In the genomic region with DNA sequence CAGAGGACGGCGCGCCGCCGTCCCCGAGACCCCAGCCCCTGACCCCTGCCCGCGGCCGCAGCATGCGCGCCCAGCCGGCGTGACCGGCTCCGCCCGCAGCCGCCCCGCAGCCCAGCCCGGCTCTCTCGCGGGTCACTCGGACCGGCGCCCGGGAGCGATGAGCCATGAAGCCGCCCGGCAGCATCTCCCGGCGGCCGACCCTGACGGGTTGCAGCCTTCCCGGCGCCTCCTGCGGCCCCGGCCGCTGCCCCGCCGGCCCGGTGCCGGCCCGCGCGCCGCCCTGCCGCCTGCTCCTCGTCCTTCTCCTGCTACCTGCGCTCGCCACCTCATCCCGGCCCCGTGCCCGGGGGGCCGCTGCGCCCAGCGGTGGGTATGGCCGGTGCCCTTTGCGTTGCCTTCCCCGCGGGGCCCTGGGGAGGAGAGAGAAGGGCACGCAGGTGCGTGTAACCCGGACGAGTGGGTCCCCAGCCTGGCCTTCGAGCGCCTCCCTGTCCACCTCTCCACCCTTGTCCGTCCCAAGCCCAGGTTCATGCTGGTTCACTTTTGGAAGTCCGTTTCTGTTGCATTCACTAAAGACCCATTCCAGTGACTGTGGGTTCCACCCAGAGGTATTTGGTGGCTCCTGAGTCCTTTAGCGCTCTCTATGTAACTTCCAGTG, we compare ENCODE assay signal across 7 mouse cellular contexts. TPM values are rescaled to one million over a fixed set of nuclear protein-coding genes. Genes with fewer than 3 reads are reported as not detected.
A peak's percentile ranks its signal among the peaks of the same experiment; 100 is the strongest.
DNase-seq lines count a peak whose midpoint lies in the region; ATAC-seq and TF ChIP-seq lines count a peak whose summit lies in the region.

No protein-coding gene starts in this region.

- peak overlapping the region; percentile 65 for H3K27ac ChIP-seq in forebrain, embryonic 12.5 days
- H3K27ac ChIP-seq in intestine, postnatal 0 days (ENCODE audit: low read depth, low read length) = no peak overlapping the region
- peak overlapping the region; percentile 82 for H3K27ac ChIP-seq in midbrain, embryonic 15.5 days
- H3K27ac ChIP-seq in thymus, adult 2 months (ENCODE audit: control insufficient read depth, insufficient read depth, low read length) = no peak overlapping the region

- no peaks in the 10 kb centered on the region for H3K9me3 ChIP-seq in forebrain, embryonic 12.5 days
- H3K9me3 ChIP-seq in intestine, postnatal 0 days (ENCODE audit: control insufficient read depth) = no peaks in the 10 kb centered on the region
- H3K9me3 ChIP-seq in midbrain, embryonic 15.5 days = no peaks in the 10 kb centered on the region

- ATAC-seq in forebrain, embryonic 12.5 days (ENCODE audit: low FRiP score) = peak; percentile 67
- no peak for ATAC-seq in intestine, postnatal 0 days
- peak; percentile 68 for ATAC-seq in midbrain, embryonic 15.5 days (replicated peaks)

- H3K9ac ChIP-seq in forebrain, embryonic 12.5 days = peak overlapping the region; percentile 84
- H3K9ac ChIP-seq in intestine, postnatal 0 days (ENCODE audit: low read depth, low read length) = peak overlapping the region; percentile 34; the same call in 1 of the 2 replicates
- H3K9ac ChIP-seq in midbrain, embryonic 15.5 days = peak overlapping the region; percentile 79

- no peak for TF ChIP-seq POLR2A in thymus, adult 2 months (IDR thresholded peaks at IDR 0.05; ENCODE audit: control insufficient read depth, extremely low read depth, insufficient read depth, low read length, poor library complexity)

- 1% methylated on average over 59 of the region's 68 CpGs for WGBS in forebrain, embryonic 12.5 days
- 1% methylated on average over 55 of the region's 68 CpGs for WGBS in intestine, postnatal 0 days
- WGBS in midbrain, embryonic 15.5 days = under 1% methylated on average over 52 of the region's 68 CpGs
- 3% methylated on average over 56 of the region's 68 CpGs for WGBS in thymus, adult 2 months

- H3K27me3 ChIP-seq in forebrain, embryonic 12.5 days = no peaks in the 10 kb centered on the region; the same call in 1 of the 2 replicates
- peaks cover 25% of the 10 kb centered on the region for H3K27me3 ChIP-seq in intestine, postnatal 0 days (replicated peaks; ENCODE audit: control insufficient read depth, insufficient read depth, low read length)
- H3K27me3 ChIP-seq in midbrain, embryonic 15.5 days (replicated peaks) = no peaks in the 10 kb centered on the region
- H3K27me3 ChIP-seq in thymus, adult 2 months (ENCODE audit: control insufficient read depth, insufficient read depth, low read length) = no peaks in the 10 kb centered on the region; the same call in 1 of the 2 replicates

- peak overlapping the region; percentile 84 for H3K4me3 ChIP-seq in forebrain, embryonic 12.5 days (replicated peaks)
- H3K4me3 ChIP-seq in intestine, postnatal 0 days (ENCODE audit: low read depth, low read length) = peak overlapping the region; percentile 49
- peak overlapping the region; percentile 94 for H3K4me3 ChIP-seq in midbrain, embryonic 15.5 days
- H3K4me3 ChIP-seq in thymus, adult 2 months (ENCODE audit: control insufficient read depth, insufficient read depth, low read length) = no peak overlapping the region

- peak overlapping the region; percentile 92 for H3K4me2 ChIP-seq in forebrain, embryonic 12.5 days
- peak overlapping the region; percentile 86 for H3K4me2 ChIP-seq in intestine, postnatal 0 days (replicated peaks; ENCODE audit: low read depth)
- H3K4me2 ChIP-seq in midbrain, embryonic 15.5 days = peak overlapping the region; percentile 92

- peak; percentile 18 for DNase-seq in ovary, postnatal 36 days (ENCODE audit: low spot score)
- DNase-seq in ovary, postnatal 14 days (ENCODE audit: low spot score) = no peak
- DNase-seq in cerebellum, adult 11-12 months = peak; percentile 68
- no peak for DNase-seq in thymus, adult 2 months

- no peak for TF ChIP-seq CTCF in intestine, postnatal 0 days (IDR thresholded peaks at IDR 0.05; ENCODE audit: low read depth)
- TF ChIP-seq CTCF in thymus, adult 2 months (IDR thresholded peaks at IDR 0.05; ENCODE audit: borderline replicate concordance, control insufficient read depth, extremely low read depth, insufficient read depth, low read length, poor library complexity) = no peak

- H3K36me3 ChIP-seq in forebrain, embryonic 12.5 days (replicated peaks) = no peaks in the 10 kb centered on the region
- H3K36me3 ChIP-seq in intestine, postnatal 0 days (ENCODE audit: control insufficient read depth, insufficient read depth) = no peaks in the 10 kb centered on the region
- H3K36me3 ChIP-seq in midbrain, embryonic 15.5 days (replicated peaks) = no peaks in the 10 kb centered on the region
- no peaks in the 10 kb centered on the region for H3K36me3 ChIP-seq in thymus, adult 2 months (ENCODE audit: control insufficient read depth, insufficient read depth, low read length)

- peaks cover 7% of the 10 kb centered on the region for H3K4me1 ChIP-seq in forebrain, embryonic 12.5 days
- no peaks in the 10 kb centered on the region for H3K4me1 ChIP-seq in intestine, postnatal 0 days (replicated peaks; ENCODE audit: control insufficient read depth, insufficient read depth, low read length)
- H3K4me1 ChIP-seq in midbrain, embryonic 15.5 days = peaks cover 9% of the 10 kb centered on the region
- H3K4me1 ChIP-seq in thymus, adult 2 months (replicated peaks; ENCODE audit: control insufficient read depth, insufficient read depth, low read length) = no peaks in the 10 kb centered on the region

RNA-seq across cellular contexts. Expression of a gene that starts 0.5 kb away (rescaled TPM):
- polyA plus RNA-seq in forebrain, embryonic 12.5 days (2016; fragmentation: Nextera tagmentation; extraction: Ambion mirVana) = 11.5 and 13.4 TPM in 2 replicates
- 1.2 and 1.3 TPM in 2 replicates for polyA plus RNA-seq in intestine, postnatal 0 days (2015; fragmentation: Nextera tagmentation; extraction: Ambion mirVana)
- polyA plus RNA-seq in midbrain, embryonic 15.5 days (2015; fragmentation: Nextera tagmentation; extraction: Ambion mirVana) = 14.3 and 14.4 TPM in 2 replicates
- 6.1 and 7.1 TPM in 2 replicates for polyA plus RNA-seq in thymus, adult 2 months (2012; rRNA removed)

Comparison
In these comparisons a context has a peak if more than half of its experiments do, and no peak if none do; other contexts are left out.
1. DNase-seq: peak in ovary, postnatal 36 days (single experiment) and cerebellum, adult 11-12 months (single experiment); none in ovary, postnatal 14 days (single experiment) and thymus, adult 2 months (single experiment).
2. H3K27ac ChIP-seq: peak in forebrain, embryonic 12.5 days (single experiment) and midbrain, embryonic 15.5 days (single experiment); none in intestine, postnatal 0 days (single experiment) and thymus, adult 2 months (single experiment).
3. H3K9ac ChIP-seq: peak in every context shown above with its lines; median percentile 84 in forebrain, embryonic 12.5 days; 79 in midbrain, embryonic 15.5 days; 34 in intestine, postnatal 0 days.
4. Peak in every context shown above with its lines, with median percentiles within 50 percentile points of each other: H3K4me2 ChIP-seq.